Mouse (Mus musculus) liver, embryonic 12.5 days (tissue): ENCODE measurements at regions not wholly inside any gene's neighbourhood (a gene's known extent, or its start where the extent isn't known, plus 50 kb on each side); places are given as distances from the start of the nearest gene placed in this dataset.

ENCODE experiments used
- ATAC-seq: fragments of 200-750 bp; cut with Nextera tagmentation; 2 replicates; pipeline ENCODE4 v1.8.0; 2017; ENCODE audit warnings: moderate number of reproducible peaks, mild to moderate bottlenecking, moderate library complexity
- H3K27ac ChIP-seq: fragments of 300-500 bp; sonication (generic); 2 replicates; pipeline ENCODE4 v1.5.1; 2016; ENCODE audit warnings: mild to moderate bottlenecking
- H3K27me3 ChIP-seq: fragments of 300-500 bp; sonication (generic); replicated peaks from 2 replicates; pipeline ENCODE4 v1.6.1; 2016; ENCODE audit warnings: mild to moderate bottlenecking, moderate library complexity
- H3K36me3 ChIP-seq: fragments of 300-500 bp; sonication (generic); 2 replicates; pipeline ENCODE4 v1.6.1; 2016; ENCODE audit warnings: mild to moderate bottlenecking, moderate library complexity
- H3K4me1 ChIP-seq: fragments of 300-500 bp; sonication (generic); 2 replicates; pipeline ENCODE4 v1.6.1; 2016
- H3K4me2 ChIP-seq: fragments of 300-500 bp; sonication (generic); 2 replicates; pipeline ENCODE4 v1.6.1; 2016; ENCODE audit warnings: mild to moderate bottlenecking, moderate library complexity
- H3K4me3 ChIP-seq: fragments of 300-500 bp; sonication (generic); 2 replicates; pipeline ENCODE4 v1.5.1; 2016; ENCODE audit warnings: mild to moderate bottlenecking, moderate library complexity
- H3K9ac ChIP-seq: fragments of 300-500 bp; sonication (generic); 2 replicates; pipeline ENCODE4 v1.6.1; 2016; ENCODE audit warnings: mild to moderate bottlenecking, moderate library complexity
- H3K9me3 ChIP-seq: fragments of 300-500 bp; sonication (generic); replicated peaks from 2 replicates; pipeline ENCODE4 v1.6.1; 2016; ENCODE audit warnings: mild to moderate bottlenecking, moderate library complexity
- WGBS: fragments of 180-500 bp; shearing (Covaris S2); methylation state at CpG from one replicate; pipeline ENCODE4 v1.1.7; 2016; ENCODE audit not compliant: insufficient replicate concordance; 5-methylcytosine and 5-hydroxymethylcytosine counted together

GRCm38 (mm10) chr12:77789427-77789826 lies 404.6 kb upstream of the Gm6657 start:
- 8% methylated on average over 8 of the region's 8 CpGs for WGBS
- no peak overlapping the region for H3K27ac ChIP-seq
- no peaks in the 10 kb centered on the region for H3K36me3 ChIP-seq
- peak overlapping the region; percentile 54 for H3K4me2 ChIP-seq
- no peaks in the 10 kb centered on the region for H3K9me3 ChIP-seq
- H3K9ac ChIP-seq, result no peak overlapping the region
- ATAC-seq, result no peak
- peaks cover 5% of the 10 kb centered on the region for H3K4me1 ChIP-seq
- H3K27me3 ChIP-seq, result no peaks in the 10 kb centered on the region; the same call in 1 of the 2 replicates
- H3K4me3 ChIP-seq, result 0 out of 2 replicates have a peak overlapping the region, but pooled peaks have one; percentile 11

GRCm38 (mm10) chr12:77789871-77790270 lies 404.2 kb upstream of the Gm6657 start:
- ATAC-seq, result no peak
- WGBS, result 25% methylated on average over 14 of the region's 14 CpGs
- Histone ChIP-seq H3K27ac (no peak overlapping the region), H3K4me3 (0 out of 2 replicates have a peak overlapping the region, but pooled peaks have one; percentile 11), H3K9ac (no peak overlapping the region), H3K27me3 (no peaks in the 10 kb centered on the region; the same call in 1 of the 2 replicates), H3K36me3 (no peaks in the 10 kb centered on the region), H3K9me3 (no peaks in the 10 kb centered on the region), H3K4me1 (peaks cover 5% of the 10 kb centered on the region), H3K4me2 (peak overlapping the region; percentile 54)

- Histone ChIP-seq H3K4me1 (peaks cover 5% of the 10 kb centered on the region), H3K4me2 (no peak overlapping the region), H3K9me3 (no peaks in the 10 kb centered on the region), H3K36me3 (no peaks in the 10 kb centered on the region), H3K27me3 (no peaks in the 10 kb centered on the region; the same call in 1 of the 2 replicates), H3K27ac (no peak overlapping the region), H3K9ac (no peak overlapping the region), H3K4me3 (no peak overlapping the region)
- WGBS, result 66% methylated on average over 13 of the region's 13 CpGs
- no peak for ATAC-seq
Measured at GRCm38 (mm10) chr12:77790891-77791672, 403.0 kb upstream of the Gm6657 start.

DNA sequence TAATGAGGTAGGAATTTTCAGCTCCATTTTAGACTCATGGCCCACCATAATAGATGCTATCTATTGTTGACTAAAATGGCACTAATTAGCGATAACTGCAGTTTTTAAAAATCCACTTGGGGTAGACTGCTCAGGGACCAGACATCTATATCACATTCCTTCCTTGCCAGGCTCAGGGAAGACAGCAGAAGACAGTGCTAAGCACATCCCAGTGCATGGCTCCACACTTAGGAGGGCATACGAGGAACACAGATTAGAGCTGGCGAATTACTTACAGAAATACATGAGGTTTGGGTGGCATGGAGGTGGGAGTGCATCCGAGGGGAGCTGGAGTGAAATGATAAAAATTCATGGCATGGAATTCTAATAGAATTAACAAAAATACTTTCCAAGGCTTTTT lies 395.5 kb upstream of the Gm6657 start:
- Histone ChIP-seq H3K27me3 (no peaks in the 10 kb centered on the region), H3K9ac (no peak overlapping the region), H3K27ac (no peak overlapping the region), H3K9me3 (no peaks in the 10 kb centered on the region), H3K4me1 (no peaks in the 10 kb centered on the region), H3K4me3 (no peak overlapping the region), H3K4me2 (no peak overlapping the region), H3K36me3 (no peaks in the 10 kb centered on the region)
- no peak for ATAC-seq
- 72% methylated on average over 4 of the region's 4 CpGs for WGBS

DNA sequence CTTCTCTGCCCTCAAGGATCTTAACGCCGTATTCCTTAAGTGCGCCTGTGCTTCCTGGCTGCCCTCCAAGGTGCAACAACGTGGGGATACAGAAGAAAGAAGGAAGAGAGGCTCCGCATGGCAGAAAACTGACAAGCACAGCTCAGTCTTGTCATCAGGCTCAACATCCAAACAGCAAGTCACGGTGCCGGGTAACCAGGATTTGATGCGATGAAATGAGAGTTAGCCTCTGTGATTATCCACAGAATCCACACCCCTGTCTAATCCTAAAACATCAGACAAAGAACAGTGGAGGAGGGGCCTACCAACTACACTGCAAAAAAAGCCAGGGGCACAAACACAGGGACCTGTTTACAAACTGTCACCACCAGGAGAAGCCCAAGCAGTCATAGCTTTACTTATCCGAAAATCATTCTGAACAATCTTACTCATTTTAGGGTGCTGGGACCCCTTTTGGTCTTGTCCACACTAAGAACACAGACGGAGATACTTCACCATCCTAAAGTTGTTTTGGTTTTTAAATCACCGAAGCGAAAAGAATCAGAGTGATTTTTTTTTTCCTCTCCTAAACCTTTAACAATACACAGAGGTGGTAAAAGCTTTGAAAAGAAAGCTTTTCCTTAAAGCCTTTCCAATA lies 394.8 kb upstream of the Gm6657 start:
- Histone ChIP-seq H3K4me1 (no peaks in the 10 kb centered on the region), H3K9ac (no peak overlapping the region), H3K9me3 (no peaks in the 10 kb centered on the region), H3K27ac (no peak overlapping the region), H3K4me2 (no peak overlapping the region), H3K36me3 (no peaks in the 10 kb centered on the region), H3K27me3 (no peaks in the 10 kb centered on the region), H3K4me3 (no peak overlapping the region)
- no peak for ATAC-seq
- WGBS, result 65% methylated on average over 12 of the region's 12 CpGs

DNA sequence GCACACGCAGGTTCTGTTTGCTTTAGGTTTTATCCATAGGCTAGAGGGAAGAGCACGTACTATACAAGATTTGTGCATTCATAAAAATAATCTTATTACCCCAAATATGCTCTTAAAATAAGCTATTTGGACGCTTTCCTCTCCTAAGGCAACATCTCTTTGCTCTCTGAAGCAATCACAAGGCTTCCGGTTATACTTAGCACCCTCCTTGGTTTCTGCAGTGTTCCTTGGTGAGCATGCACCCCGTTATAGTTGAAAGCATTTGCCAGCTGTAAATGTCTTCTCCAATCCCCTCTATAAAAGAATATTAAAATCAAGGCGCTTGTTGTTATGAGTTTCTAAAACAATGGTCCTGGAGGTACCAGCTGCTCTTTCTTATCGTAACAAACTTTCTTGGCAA lies 386.4 kb upstream of the Gm6657 start:
- no peaks in the 10 kb centered on the region for H3K27me3 ChIP-seq
- WGBS, result 68% methylated on average over 7 of the region's 7 CpGs
- H3K4me2 ChIP-seq, result no peak overlapping the region
- H3K27ac ChIP-seq, result no peak overlapping the region
- no peaks in the 10 kb centered on the region for H3K4me1 ChIP-seq
- ATAC-seq, result no peak
- H3K4me3 ChIP-seq, result no peak overlapping the region
- H3K9ac ChIP-seq, result no peak overlapping the region
- H3K36me3 ChIP-seq, result no peaks in the 10 kb centered on the region
- no peaks in the 10 kb centered on the region for H3K9me3 ChIP-seq

DNA sequence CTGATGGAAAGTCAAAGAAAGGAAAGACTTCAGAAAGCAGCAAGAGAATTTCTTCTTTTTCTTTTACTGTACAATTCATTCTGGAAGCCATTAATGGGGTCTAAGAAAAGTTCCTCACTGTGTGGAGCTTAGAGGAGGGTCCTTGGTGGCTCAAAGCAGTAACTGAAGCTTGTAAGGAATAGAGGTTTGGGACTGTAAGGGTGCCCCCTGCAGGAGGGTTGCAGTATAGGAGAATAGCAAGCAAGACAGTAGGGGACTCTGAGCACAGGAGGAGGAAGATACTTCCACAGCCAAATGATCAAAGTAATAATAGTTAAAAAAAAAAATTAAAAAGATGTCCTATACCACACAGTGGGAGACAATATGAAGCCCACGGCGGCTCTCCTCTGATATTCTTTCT lies 382.8 kb upstream of the Gm6657 start:
- Histone ChIP-seq H3K27ac (no peak overlapping the region), H3K9ac (no peak overlapping the region), H3K4me2 (no peak overlapping the region), H3K4me1 (no peaks in the 10 kb centered on the region), H3K9me3 (no peaks in the 10 kb centered on the region), H3K36me3 (no peaks in the 10 kb centered on the region), H3K4me3 (no peak overlapping the region), H3K27me3 (no peaks in the 10 kb centered on the region)
- WGBS, result 36% methylated on average over 2 of the region's 2 CpGs
- ATAC-seq, result no peak

DNA sequence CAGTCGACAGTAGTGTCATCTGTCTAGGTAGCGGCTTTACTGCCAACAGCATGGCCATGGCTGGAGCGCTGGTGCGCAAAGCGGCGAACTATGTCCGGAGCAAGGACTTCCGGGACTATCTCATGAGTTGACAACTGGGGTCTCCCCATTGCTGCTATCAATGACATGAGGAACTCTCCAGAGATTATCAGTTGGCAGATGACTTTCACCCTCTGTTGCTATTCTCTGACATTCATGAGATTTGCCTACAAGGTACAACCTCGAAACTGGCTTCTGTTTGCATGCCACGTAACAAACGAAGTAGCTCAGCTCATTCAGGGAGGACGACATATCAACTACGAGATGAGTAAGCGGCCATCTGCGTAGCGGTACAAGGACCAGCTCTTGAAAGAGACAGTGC lies 374.6 kb upstream of the Gm6657 start:
- Histone ChIP-seq H3K36me3 (no peaks in the 10 kb centered on the region), H3K9me3 (no peaks in the 10 kb centered on the region), H3K4me3 (no peak overlapping the region), H3K27me3 (no peaks in the 10 kb centered on the region), H3K27ac (no peak overlapping the region), H3K4me2 (no peak overlapping the region), H3K4me1 (no peaks in the 10 kb centered on the region), H3K9ac (no peak overlapping the region)
- ATAC-seq, result no peak
- WGBS, result 80% methylated on average over 16 of the region's 16 CpGs

GRCm38 (mm10) chr12:77823381-77824030 lies 370.5 kb upstream of the Gm6657 start:
- H3K9ac ChIP-seq, result no peak overlapping the region
- H3K4me3 ChIP-seq, result no peak overlapping the region
- H3K9me3 ChIP-seq, result 0 out of 2 replicates have a peak, but pooled peaks cover 5% of the 10 kb centered on the region
- no peak for ATAC-seq
- no peaks in the 10 kb centered on the region for H3K36me3 ChIP-seq
- H3K4me2 ChIP-seq, result no peak overlapping the region
- WGBS, result 28% methylated on average over 3 of the region's 3 CpGs
- H3K4me1 ChIP-seq, result no peaks in the 10 kb centered on the region
- no peak overlapping the region for H3K27ac ChIP-seq
- H3K27me3 ChIP-seq, result no peaks in the 10 kb centered on the region

DNA sequence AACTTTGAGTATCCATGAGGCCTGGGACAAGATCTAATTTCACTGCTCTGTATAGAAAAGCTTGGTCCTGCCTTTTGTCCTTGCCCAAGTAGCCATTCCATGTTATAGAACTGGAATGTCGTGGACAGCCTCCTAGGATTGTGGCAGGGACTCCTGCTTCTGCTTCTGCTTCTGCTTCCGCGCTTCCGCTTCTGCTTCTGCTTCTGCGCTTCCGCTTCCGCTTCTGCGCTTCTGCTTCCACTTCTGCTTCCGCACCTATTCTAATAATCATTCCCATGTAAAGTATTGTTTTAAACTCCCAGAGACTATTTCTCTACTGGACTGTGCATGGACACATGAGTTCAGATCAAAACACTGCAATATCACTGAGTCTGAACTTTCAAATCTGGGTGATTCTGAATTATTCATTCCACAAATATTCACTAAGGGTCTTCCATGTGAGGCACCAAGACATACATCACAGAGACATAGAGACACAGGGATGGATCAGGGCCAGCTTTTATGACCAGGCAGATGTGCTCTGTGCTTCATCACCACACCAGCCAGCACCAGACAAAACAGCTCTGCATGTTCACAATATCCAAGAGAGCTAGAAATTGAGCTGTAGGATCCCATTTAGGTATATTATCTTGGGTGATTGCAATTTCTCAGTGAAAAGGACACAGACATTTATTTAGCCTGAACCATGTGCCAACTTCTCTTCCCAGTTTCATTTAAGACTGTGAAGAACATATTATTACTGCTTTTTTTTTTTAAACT lies 360.5 kb upstream of the Gm6657 start:
- 83% methylated on average over 9 of the region's 9 CpGs for WGBS
- Histone ChIP-seq H3K36me3 (no peaks in the 10 kb centered on the region), H3K27ac (no peak overlapping the region), H3K4me2 (no peak overlapping the region), H3K9me3 (no peaks in the 10 kb centered on the region), H3K27me3 (no peaks in the 10 kb centered on the region), H3K4me3 (no peak overlapping the region), H3K9ac (no peak overlapping the region), H3K4me1 (no peaks in the 10 kb centered on the region)
- ATAC-seq, result no peak

DNA sequence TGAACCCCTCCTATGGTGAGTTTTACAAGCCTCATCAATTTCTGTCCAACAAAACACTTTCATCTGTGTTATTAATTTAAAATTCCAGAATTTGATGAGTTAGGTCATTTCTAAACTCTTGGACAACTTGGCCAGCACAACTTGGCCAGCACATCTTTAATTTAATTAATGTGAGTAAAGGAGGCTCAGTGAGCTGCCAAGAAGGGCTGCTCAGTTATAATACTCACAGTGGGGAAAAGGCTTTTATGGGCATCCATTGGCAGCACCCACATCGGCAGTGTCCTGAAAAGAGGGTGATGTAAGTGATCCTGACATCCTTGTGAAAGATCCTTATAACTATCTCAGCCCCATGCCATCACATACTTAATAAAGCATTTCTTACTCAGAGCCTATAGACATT lies 359.2 kb upstream of the Gm6657 start:
- H3K27ac ChIP-seq, result no peak overlapping the region
- no peak overlapping the region for H3K9ac ChIP-seq
- no peaks in the 10 kb centered on the region for H3K4me1 ChIP-seq
- no peak overlapping the region for H3K4me3 ChIP-seq
- no peaks in the 10 kb centered on the region for H3K9me3 ChIP-seq
- no peak for ATAC-seq
- no peaks in the 10 kb centered on the region for H3K36me3 ChIP-seq
- H3K27me3 ChIP-seq, result no peaks in the 10 kb centered on the region
- WGBS, result 58% methylated on average over 1 of the region's 1 CpGs
- no peak overlapping the region for H3K4me2 ChIP-seq

GRCm38 (mm10) chr12:77836231-77836630 lies 357.8 kb upstream of the Gm6657 start:
- H3K9ac ChIP-seq, result no peak overlapping the region
- WGBS, result 48% methylated on average over 2 of the region's 2 CpGs
- H3K27me3 ChIP-seq, result no peaks in the 10 kb centered on the region
- no peaks in the 10 kb centered on the region for H3K9me3 ChIP-seq
- no peak for ATAC-seq
- H3K4me3 ChIP-seq, result no peak overlapping the region
- H3K4me1 ChIP-seq, result no peaks in the 10 kb centered on the region
- H3K27ac ChIP-seq, result no peak overlapping the region
- no peak overlapping the region for H3K4me2 ChIP-seq
- H3K36me3 ChIP-seq, result no peaks in the 10 kb centered on the region
